Mouse (Mus musculus) CH12.LX (cell line): ENCODE data around the gene Atp4b.

Experiments
- CTCF ChIP-seq, 2 experiments: IDR thresholded peaks in 1 of 2; conservative IDR thresholded peaks in 1 of 2; 2 replicates each; pipeline ENCODE4 v1.5.1; 2011 to 2012; ENCODE audit warnings: low read depth in 2 of 2, low read length in 2 of 2, improper control_type of control experiment in 1 of 2, inconsistent platforms in 1 of 2, mild to moderate bottlenecking in 1 of 2, moderate library complexity in 1 of 2
- MAX ChIP-seq: IDR thresholded peaks from 2 replicates; pipeline ENCODE4 v1.6.1; 2011; ENCODE audit warnings: low read length, improper control_type of control experiment
- POLR2A ChIP-seq: IDR thresholded peaks from 2 replicates; pipeline ENCODE4 v1.6.1; 2011; ENCODE audit warnings: low read depth, mild to moderate bottlenecking, improper control_type of control experiment, low read length
- SMC3 ChIP-seq: IDR thresholded peaks from 2 replicates; pipeline ENCODE4 v1.6.1; 2011; ENCODE audit warnings: low read depth, low read length, improper control_type of control experiment
- UBTF ChIP-seq: IDR thresholded peaks from 2 replicates; pipeline ENCODE4 v1.6.1; 2012; ENCODE audit warnings: low read depth, mild to moderate bottlenecking, inconsistent platforms, low read length, improper control_type of control experiment, moderate library complexity
- ZC3H11A ChIP-seq: IDR thresholded peaks from 2 replicates; pipeline ENCODE4 v1.6.1; 2012; ENCODE audit warnings: low read depth, mild to moderate bottlenecking, inconsistent platforms, low read length, improper control_type of control experiment

DNA sequence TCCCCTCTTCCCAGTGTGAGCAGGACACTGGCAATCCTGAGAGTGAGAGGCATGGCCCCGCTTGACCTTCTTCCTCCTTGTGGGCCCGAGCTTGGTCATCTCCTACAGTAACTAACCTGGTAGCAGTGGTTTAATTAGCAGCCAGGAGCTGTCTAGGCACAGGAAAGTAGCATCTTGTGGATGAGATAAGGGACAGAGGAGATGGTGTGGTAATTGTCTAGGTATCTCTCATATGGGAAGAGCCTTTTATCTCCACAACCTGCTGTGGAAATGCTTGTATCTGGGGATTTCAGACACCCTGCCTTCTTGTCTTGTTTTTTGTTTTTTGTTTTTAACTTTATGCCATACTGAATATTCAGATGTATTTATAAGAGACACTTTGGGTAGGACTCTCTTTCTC is 40.9 kb upstream of the Atp4b start:
- no peak for TF ChIP-seq POLR2A
- TF ChIP-seq CTCF (conservative IDR thresholded peaks at IDR 0.05 in 1 of 2, IDR thresholded peaks at IDR 0.05 in 1 of 2; ENCODE audit: low read depth in 2 of 2, low read length in 2 of 2): no peak
- TF ChIP-seq MAX: no peak
- TF ChIP-seq ZC3H11A: no peak
- no peak for TF ChIP-seq UBTF
- TF ChIP-seq SMC3: no peak
